Mouse (Mus musculus): ENCODE data around the gene Eme1. TPM values are rescaled to one million over a fixed set of nuclear protein-coding genes. Genes with fewer than 3 reads are reported as not detected.
"Not testable (repeated sequence)": the region's sequence is repeated elsewhere in the genome, so short reads cannot be mapped to it uniquely, and the experiment has no call there.

Gene Eme1
- total RNA-seq, 1 experiment from 2014 or later: not detected

DNA sequence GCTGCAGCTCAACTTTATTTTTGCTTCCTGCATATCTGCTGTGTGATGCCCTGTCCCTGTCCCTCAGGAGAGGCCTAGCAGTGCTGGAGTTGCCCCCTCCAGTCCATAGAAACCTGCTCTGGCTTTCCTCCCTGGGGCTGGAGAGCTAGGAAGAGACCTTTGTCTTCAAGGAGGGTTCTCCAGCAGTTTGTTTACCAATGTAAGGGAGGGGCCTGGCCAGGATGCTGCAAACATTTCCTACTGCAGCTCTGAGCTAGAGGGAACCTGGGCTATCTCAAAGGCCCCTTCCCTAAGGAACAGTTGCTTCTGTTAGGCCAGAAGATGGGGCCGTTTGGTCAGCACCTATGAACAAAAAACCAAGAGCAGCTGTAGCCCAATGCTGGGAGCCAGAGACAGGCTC, 7.6 kb upstream of the Eme1 start:
- no peak for ATAC-seq (replicated peaks; ENCODE audit: insufficient number of reproducible peaks, low FRiP score, low TSS enrichment, poor library complexity, severe bottlenecking)

DNA sequence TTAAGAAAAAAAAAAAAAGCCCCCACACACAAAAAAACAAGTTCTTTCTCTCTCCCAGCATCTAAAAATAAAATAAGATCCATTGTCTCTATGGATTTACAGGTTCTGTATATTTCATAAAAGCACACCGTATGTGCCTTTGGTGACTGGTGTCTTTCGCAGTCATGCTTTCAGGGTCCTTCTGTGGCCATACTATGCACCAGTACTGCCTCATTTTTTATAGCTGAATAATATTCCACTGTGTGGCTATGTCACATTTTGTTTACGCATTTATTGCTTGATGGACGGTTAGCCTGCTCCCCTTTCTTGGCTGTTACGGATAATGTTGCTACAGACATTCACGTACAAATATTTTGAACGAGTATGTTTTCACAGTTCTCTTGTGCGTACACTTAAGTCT, 791 bp downstream of the Eme1 start:
- ATAC-seq (replicated peaks; ENCODE audit: insufficient number of reproducible peaks, low FRiP score, low TSS enrichment, poor library complexity, severe bottlenecking): no peak

DNA sequence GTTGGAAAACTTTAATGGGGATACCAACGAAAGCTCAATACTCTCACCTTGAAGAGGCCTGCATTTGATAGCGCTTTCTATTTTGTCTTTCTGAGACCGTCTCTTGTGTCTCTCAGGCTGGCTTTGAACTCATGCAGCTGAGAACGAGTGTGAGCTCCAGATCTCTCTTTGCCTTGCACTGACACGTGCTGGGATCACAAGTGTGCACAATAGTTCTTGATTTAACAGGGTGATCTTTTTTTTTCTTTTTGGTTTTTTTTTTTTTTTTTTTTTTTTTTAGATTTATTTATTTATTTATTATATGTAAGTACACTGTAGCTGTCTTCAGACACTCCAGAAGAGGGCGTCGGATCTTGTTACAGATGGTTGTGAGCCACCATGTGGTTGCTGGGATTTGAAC, 2.5 kb downstream of the Eme1 start:
- not testable (repeated sequence) for ATAC-seq (replicated peaks; ENCODE audit: insufficient number of reproducible peaks, low FRiP score, low TSS enrichment, poor library complexity, severe bottlenecking)

DNA sequence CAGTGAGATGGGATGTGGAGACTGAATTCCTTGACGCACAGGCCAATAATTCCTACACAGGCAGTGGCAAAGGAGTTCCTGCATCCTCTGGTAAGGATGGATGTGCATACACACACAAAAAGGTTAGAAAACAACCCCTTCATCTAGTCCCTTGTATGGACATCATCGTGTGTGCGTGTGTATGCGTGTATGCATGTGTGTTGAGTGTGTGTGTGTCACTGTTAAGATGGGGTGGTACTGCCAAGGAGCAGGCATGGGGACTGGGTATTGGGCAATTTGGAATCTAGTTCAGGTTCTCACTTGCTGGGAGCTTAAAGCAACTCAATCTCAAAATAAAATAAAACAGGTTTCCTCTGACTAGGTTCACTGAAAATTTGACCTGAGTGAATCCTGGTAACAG, 7.3 kb downstream of the Eme1 start:
- no peak for ATAC-seq (replicated peaks; ENCODE audit: insufficient number of reproducible peaks, low FRiP score, low TSS enrichment, poor library complexity, severe bottlenecking)

DNA sequence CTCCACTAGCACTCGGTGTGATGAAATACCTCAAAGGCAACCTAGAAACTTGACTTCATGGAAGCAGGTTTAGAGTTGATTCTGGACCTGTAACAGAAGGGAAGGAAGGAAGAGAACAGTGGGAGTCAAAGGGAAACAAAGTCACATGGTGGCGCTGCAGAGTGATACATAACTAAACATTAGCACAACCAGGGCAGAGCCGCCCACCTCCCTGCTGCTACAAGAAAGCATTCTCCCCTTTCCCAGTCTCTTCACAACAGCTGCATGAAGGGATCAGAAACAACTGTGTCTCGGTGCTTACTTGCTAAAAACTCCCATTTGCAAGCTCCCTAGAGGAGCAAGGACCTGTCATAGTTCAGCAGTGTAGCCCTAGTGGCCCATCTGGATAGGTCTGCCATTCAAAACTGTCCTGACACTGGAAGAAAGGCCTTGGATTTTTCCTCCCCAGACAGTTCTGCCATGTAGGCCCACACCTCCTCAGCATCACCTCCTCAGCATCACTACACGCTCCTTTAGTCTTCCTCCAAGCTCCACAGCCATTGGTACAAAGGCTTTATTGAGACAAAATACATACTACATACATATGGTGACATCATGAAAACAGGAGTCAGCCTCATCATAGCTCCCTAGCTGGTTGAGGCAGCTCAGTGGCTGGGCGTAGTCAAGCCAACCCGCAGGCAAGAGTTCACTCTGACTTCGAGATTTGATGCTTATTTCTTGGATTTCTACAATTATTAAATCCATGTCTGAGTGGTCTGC, 9.1 kb downstream of the Eme1 start:
- no peak for ATAC-seq (replicated peaks; ENCODE audit: insufficient number of reproducible peaks, low FRiP score, low TSS enrichment, poor library complexity, severe bottlenecking)

DNA sequence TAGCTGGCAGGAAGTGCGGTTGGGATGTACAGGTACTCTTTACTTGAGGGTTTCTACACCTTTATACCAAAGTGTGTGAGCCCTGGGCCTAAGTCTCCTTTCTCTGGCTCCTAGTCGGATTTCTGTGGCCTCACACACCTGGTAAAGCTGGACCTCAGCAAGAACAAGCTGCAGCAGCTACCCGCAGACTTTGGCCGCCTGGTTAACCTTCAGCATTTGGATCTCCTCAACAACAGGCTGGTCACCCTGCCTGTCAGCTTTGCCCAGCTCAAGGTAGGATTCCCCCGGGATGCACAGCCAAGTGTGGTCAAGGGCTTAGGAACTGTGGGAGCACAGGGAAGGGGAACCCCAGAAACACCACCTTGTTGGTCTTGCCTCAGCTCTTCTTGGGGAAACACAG, 19.3 kb downstream of the Eme1 start:
- ATAC-seq (replicated peaks; ENCODE audit: insufficient number of reproducible peaks, low FRiP score, low TSS enrichment, poor library complexity, severe bottlenecking): no peak

DNA sequence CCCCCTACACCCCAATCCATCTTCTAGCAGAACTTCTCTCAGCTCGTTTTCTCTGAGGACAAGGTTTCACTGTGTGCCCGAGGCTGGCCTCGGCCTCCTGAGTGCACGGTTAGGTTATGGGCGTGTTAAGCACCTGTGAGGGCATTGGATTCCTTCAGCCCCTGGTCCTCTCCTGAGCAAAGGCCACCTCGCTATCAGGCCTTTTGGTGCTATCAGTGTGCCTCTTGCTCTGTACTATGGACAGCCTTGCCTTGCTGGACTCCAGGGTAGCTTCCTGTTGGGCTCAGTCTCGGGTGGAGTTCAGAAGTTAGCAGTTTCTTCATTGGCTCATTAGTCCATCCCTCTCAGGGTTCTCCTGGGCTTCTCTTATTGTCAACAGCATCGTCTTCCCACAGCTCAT, 20.8 kb downstream of the Eme1 start:
- ATAC-seq (replicated peaks; ENCODE audit: insufficient number of reproducible peaks, low FRiP score, low TSS enrichment, poor library complexity, severe bottlenecking): no peak

DNA sequence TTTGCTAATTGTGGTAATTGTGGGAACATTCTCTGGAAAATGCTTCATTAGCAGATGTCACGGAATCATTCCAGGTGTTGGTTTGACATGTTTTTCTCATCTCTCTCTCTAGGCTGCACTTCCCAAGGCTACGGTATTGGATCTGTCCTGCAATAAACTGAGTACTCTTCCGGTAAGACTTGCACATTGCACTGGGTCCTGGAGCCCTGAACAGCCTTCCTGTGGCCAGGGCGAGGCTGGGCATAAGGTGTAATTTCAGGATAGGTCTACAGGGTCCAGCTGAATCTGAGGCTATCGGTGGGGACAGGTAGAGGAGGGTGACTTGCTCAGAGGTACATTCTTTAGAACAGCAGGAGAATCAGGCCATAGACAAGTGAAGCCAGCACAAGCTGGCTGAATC, 21.8 kb downstream of the Eme1 start:
- ATAC-seq (replicated peaks; ENCODE audit: insufficient number of reproducible peaks, low FRiP score, low TSS enrichment, poor library complexity, severe bottlenecking): no peak

DNA sequence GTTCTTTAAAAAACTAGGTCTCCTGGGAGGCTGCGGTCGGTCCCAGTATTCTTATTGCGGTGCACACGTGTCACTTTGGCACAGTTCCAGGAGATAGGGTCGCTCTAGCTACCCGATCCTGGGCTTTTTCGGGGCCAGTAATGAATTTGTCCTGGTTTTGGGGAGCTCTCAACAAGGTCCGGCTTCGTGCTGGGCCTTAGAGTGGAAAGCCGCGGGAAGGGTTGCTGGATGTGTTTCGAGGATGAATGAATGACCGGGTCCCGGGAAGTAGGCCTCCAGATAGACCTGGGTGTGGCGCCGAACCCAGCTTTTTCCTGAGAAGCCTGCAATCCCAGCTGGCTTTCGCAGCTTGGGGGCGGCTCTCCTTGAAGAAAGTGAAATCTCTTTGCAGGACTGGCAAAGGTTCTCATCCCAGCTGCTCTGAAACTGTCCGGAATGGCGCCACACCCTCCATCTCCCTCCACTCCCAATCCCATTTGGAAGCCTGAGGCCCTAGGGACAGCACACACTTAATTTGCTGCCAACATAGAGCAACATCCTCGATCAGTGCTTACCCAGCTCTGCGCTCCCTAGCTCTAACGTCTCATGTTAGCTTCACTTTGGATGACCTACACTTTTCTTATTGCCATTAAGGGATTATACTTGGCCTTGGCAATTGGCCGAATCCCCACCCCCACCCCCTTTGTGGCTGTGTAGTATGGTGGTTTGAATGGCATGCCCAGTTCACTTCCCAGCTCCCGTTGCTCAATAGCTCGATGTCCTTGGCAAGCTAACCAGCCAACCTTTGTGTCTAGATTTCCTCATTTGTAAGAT, 23.4 kb downstream of the Eme1 start:
- no peak for ATAC-seq (replicated peaks; ENCODE audit: insufficient number of reproducible peaks, low FRiP score, low TSS enrichment, poor library complexity, severe bottlenecking)

DNA sequence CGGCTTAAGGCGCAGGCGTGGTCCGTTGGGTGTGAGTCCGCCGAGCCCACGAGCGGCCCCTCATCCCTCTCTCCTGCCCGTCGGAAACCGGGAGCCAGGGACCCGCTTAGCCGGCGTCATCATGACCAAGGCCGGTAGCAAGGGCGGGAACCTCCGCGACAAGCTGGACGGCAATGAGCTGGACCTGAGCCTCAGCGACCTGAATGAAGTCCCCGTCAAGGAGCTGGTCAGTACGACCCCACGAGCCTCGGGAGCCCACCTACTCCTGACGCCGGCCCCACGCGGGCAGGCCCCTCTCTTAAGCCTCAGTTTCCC, 23.9 kb downstream of the Eme1 start:
- ATAC-seq (replicated peaks; ENCODE audit: insufficient number of reproducible peaks, low FRiP score, low TSS enrichment, poor library complexity, severe bottlenecking): peak; percentile 30

DNA sequence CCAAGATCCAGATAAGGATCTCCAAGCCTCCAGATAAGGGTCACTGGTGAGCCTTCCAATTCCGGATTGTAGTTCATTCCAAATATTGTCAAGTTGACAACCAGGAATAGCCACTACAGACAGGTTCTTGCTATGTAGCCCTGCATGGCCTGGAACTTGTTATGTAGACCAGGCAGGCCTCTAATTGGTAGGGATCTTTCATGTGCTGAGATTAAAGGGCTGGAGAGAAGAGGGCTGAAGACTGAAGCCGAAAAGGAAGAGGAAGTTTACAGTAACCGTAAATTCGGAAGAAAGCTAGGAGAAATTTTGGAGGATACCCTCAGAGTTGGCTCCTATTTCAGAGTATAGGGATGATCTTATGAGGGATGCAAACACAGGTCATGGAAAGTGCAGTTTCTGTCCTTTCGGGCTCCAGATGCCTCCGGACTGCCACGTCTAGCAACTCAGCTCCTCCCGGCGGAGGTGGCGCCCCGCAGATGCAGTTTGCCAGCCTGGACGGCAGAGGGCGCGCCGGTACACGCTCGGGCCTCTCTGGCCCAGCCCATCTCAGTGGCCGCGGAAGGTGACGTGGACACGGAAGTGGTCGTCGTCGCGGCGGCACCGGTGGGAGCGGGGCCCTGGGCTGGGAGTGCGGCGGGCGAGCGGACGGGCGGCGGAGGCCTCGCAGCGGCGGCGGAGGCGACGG, 24.4 kb downstream of the Eme1 start, which contains the start of gene Lrrc59:
Gene Lrrc59, plus strand, starts transcription at position 569 of the 685 bp plus-strand sequence.
- peak; percentile 99 for ATAC-seq (replicated peaks; ENCODE audit: insufficient number of reproducible peaks, low FRiP score, low TSS enrichment, poor library complexity, severe bottlenecking)

DNA sequence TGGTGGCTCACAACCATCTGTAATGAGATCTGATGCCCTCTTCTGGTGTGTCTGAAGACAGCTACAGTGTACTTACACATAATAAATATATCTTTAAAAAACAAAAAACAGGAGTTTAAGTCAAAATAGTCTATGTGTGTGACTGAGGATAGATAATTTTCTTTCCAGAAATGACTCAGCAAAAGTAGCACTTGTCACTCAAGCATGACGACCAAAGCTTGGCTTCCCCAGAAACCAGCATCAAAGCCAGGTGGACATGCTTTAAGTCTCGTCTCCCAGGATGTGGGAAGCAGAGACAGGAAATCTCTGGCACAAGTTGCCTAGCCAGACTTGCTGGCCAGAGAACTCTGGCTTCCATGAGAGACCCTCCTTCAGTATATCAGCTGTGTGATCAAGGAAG, 31.6 kb downstream of the Eme1 start:
- ATAC-seq (replicated peaks; ENCODE audit: insufficient number of reproducible peaks, low FRiP score, low TSS enrichment, poor library complexity, severe bottlenecking): no peak

DNA sequence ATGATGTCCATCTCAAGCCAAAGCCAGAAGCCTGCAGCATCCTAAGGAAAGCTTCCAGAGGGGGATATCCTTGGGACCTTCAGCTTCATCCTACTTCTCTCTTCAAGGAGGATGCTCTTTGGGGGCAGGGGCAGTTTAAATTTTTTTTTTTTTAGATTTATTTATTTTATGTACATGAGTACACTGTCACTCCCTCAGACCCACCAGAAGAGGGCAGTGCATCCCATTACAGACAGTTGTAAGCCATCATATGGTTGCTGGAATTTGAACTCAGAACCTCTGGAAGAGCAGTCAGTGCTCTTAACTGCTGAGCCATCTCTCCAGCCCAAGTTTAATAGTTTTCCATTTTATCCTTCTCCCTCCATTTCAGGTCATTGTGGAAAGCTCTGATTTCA, 32.3 kb downstream of the Eme1 start:
- ATAC-seq (replicated peaks; ENCODE audit: insufficient number of reproducible peaks, low FRiP score, low TSS enrichment, poor library complexity, severe bottlenecking): no peak

DNA sequence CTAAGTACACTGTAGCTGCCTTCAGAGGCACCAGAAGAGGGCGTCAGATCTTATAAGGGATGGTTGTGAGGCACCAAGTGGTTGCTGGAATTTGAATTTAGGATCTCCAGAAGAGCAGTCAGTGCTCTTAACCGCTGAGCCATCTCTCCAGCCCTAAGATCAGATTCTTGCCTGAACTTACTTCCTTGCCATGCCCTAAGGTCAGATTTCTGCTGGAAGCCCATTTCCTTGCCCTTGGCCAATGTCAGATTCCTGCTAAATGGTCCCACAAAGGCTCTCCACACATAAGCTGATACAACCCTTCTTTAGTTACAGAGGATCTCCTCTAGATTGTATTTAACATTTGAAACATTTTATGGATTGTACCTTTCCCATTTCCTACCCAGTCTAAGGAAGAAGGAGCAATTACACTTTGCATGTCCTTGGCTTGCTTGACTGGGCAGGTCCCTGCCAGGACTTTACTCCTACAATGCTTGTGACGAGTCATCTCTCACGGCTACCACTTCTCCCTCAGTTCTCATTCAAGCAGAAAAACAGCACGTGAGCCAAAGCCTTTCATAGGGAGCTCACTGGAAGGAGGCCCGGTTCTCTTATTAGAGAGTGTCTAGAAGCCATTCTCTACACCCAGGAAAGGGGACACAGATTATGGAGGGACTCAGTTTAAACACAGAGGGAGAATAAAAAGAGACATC, 32.9 kb downstream of the Eme1 start:
- ATAC-seq (replicated peaks; ENCODE audit: insufficient number of reproducible peaks, low FRiP score, low TSS enrichment, poor library complexity, severe bottlenecking): no peak

DNA sequence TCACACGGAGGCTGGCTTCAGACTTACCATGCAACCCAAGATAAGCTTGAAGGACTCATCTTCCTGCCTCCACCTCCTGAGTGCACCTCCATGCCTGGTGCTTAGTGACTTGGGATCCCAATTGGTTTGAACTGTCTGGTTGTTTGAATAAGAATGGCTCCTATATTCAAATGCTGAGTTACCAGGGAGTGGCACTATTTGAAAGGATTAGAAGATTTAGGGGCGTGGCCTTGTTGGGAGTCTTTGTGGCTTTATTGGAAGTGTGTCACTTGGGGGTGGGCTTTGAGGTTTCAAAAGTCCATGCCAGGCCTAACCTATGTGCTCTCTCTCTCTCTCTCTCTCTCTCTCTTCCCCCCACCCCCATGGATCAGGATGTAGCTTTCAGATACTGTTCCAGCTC, 36.1 kb downstream of the Eme1 start:
- ATAC-seq (replicated peaks; ENCODE audit: insufficient number of reproducible peaks, low FRiP score, low TSS enrichment, poor library complexity, severe bottlenecking): no peak

DNA sequence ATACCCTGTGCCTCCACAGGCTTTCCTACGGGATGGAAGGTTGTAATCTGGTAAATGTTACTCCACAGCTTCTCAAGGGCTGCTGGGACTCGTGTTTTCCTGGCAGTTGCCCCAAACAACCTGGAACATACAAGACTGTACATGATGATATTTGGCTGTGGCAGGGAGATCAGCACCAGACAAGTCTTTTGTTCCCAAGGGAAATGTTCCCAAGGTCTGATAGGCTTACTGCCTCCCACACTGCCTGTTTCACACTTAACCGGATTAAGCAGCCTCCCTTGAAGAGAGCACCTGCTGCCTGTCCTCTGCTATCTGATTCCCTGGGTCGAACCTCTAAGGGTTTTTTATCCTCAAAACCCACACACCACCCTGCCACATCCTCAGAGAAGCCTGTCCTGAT, 38.3 kb downstream of the Eme1 start:
- ATAC-seq (replicated peaks; ENCODE audit: insufficient number of reproducible peaks, low FRiP score, low TSS enrichment, poor library complexity, severe bottlenecking): no peak

DNA sequence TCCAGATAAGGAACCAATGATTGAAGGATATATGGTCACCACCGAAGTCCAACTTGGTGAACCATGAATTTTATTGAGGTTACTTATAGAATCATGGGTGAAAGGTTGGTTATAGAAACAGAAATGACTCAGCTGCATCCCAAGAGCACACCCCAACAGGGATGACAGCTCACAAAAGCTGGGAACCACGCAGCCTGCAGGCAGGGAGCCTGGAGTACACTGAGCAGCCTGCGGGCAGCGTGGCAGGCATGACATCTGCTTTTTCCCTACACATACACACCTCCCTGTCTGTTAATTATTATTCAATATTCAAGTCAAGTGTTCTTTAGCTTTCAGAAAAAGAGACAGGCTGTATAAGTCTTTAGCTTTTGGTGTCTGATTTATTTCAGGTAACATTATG, 39.2 kb downstream of the Eme1 start:
- no peak for ATAC-seq (replicated peaks; ENCODE audit: insufficient number of reproducible peaks, low FRiP score, low TSS enrichment, poor library complexity, severe bottlenecking)

DNA sequence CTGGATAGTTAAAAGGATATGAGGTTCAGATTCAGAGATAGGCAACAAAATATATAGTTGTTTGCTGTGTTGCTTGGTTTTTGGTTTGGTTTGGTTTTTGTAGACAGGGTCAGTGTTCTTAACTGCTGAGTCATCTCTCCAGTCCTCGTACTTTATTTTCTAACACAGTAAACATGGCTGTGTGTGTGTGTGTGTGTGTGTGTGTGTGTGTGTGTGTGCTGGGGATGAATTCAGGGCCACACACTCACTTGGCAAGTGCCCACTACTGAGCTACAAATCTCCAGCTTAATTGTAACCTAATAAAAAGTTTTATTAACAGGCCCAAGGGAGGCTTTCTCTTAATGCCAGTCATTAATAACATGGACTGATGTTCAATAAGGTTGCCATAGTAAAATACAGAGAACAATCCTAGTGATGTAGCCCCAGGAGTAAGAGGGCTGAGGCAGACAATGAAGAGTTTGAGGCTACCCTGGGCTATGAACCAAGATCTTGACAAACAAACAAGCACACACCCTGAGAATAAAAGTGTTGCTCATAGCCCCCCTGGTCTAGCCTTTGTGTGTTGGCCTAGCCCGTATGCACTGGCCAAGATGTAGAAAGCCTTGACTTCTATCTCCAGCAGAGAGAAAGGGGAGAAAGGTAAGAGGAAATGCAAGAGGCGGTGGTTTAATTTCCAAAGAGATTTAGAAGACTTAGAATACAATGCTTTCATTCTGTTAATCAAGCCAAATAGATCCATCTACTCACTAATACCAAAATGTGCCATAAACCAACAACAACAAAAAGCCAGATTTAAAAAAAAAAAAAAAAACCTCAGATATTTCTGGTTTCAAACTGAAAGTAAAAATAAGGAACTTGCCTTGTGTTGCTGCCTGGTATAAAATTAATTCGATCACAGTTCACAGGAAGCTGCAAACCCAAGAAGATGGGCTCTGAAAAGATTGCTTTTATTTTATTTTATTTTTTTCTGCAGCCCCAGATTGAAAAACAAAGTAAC, 42.7 kb downstream of the Eme1 start:
- no peak for ATAC-seq (replicated peaks; ENCODE audit: insufficient number of reproducible peaks, low FRiP score, low TSS enrichment, poor library complexity, severe bottlenecking)

All from monocyte, adult 5-6 weeks (primary cell).